Mouse (Mus musculus) megakaryocyte, embryonic 14.5 days (primary cell): ENCODE measurements around the gene Phf7.

Experiments
- FLI1 ChIP-seq: IDR thresholded peaks from 2 replicates; pipeline ENCODE4 v1.6.1; 2012; ENCODE audit warnings: low read length, inconsistent platforms, mixed read lengths
- GATA1 ChIP-seq: IDR thresholded peaks from 3 replicates; pipeline ENCODE4 v1.6.1; 2012; ENCODE audit warnings: mixed read lengths, low read length, inconsistent platforms, borderline replicate concordance

- TF ChIP-seq GATA1 (no peak), FLI1 (no peak)
These were observed 24.1 kb downstream of the Phf7 start for GRCm38 (mm10) chr14:31226978-31227377.
